In the genomic region with DNA sequence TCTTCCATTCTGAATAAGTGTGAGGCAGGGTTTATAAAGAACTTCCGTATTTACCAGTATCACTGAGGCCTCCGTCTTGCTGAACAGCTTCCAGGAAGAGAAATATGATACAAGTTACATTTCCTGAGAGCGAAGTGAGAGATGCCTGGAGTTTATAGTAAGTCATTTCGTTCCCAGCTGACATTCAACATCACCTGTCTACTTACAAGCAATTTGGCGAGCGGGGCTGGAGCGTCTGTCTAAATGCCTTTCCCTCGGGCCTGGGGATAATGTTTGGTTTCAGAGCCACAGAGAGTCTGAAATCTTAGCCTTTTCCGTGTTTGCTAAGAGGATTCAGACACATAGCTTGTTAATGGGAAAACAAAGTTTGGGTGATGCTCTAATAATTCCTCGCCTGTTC, we compare ENCODE assay signal across 13 mouse cellular contexts. TPM values are rescaled to one million over a fixed set of nuclear protein-coding genes. Genes with fewer than 3 reads are reported as not detected.
A peak's percentile ranks its signal among the peaks of the same experiment; 100 is the strongest.
DNase-seq lines count a peak whose midpoint lies in the region; ATAC-seq and TF ChIP-seq lines count a peak whose summit lies in the region.
"Had no signal": no experiment of that assay in that cellular context is flagged by ENCODE, and none has a peak within 500 bp of the region (broad histone marks: within the 10 kb centered on the region; RNA-seq: fewer than 3 reads in every experiment).

No protein-coding gene starts in this region.

- no peak for ATAC-seq in lung, embryonic 14.5 days (ENCODE audit: insufficient read depth)
- peak; percentile 60; the same call in 1 of the 2 replicates for ATAC-seq in embryonic facial prominence, embryonic 14.5 days (ENCODE audit: low read depth)
- ATAC-seq in stomach, embryonic 16.5 days (ENCODE audit: insufficient read depth, low FRiP score): no peak
- ATAC-seq in midbrain, embryonic 11.5 days (ENCODE audit: low FRiP score): no peak
- ATAC-seq: midbrain, embryonic 13.5 days had no signal

- no peak overlapping the region for H3K4me3 ChIP-seq in lung, embryonic 14.5 days (ENCODE audit: low read depth, low read length)
- no peak overlapping the region for H3K4me3 ChIP-seq in embryonic facial prominence, embryonic 14.5 days (ENCODE audit: low read depth, low read length)
- H3K4me3 ChIP-seq in stomach, embryonic 16.5 days (replicated peaks; ENCODE audit: low read length): no peak overlapping the region; the same call in 1 of the 2 replicates
- no peak overlapping the region for H3K4me3 ChIP-seq in midbrain, embryonic 11.5 days (ENCODE audit: low read depth, low read length)
- H3K4me3 ChIP-seq: hindbrain, embryonic 10.5 days; midbrain, embryonic 13.5 days; neural tube, embryonic 13.5 days had no signal

- no peak overlapping the region for H3K9ac ChIP-seq in lung, embryonic 14.5 days
- no peak overlapping the region for H3K9ac ChIP-seq in embryonic facial prominence, embryonic 14.5 days (ENCODE audit: low read depth, low read length)
- H3K9ac ChIP-seq in stomach, embryonic 16.5 days (ENCODE audit: low read length): no peak overlapping the region
- H3K9ac ChIP-seq in midbrain, embryonic 11.5 days (ENCODE audit: low read length): no peak overlapping the region
- H3K9ac ChIP-seq: midbrain, embryonic 13.5 days; neural tube, embryonic 13.5 days had no signal

- H3K27me3 ChIP-seq in lung, embryonic 14.5 days (ENCODE audit: insufficient read depth, low read length): no peaks in the 10 kb centered on the region
- no peaks in the 10 kb centered on the region for H3K27me3 ChIP-seq in embryonic facial prominence, embryonic 14.5 days (replicated peaks; ENCODE audit: control insufficient read depth, insufficient read depth, low read length)
- H3K27me3 ChIP-seq in stomach, embryonic 16.5 days (ENCODE audit: control insufficient read depth, insufficient read depth, low read length): no peaks in the 10 kb centered on the region
- no peaks in the 10 kb centered on the region for H3K27me3 ChIP-seq in midbrain, embryonic 11.5 days (ENCODE audit: control insufficient read depth, insufficient read depth, low read length)
- H3K27me3 ChIP-seq: midbrain, embryonic 13.5 days; neural tube, embryonic 13.5 days had no signal

- H3K27ac ChIP-seq in lung, embryonic 14.5 days (ENCODE audit: low read depth): no peak overlapping the region
- no peak overlapping the region; the same call in 1 of the 2 replicates for H3K27ac ChIP-seq in embryonic facial prominence, embryonic 14.5 days (replicated peaks; ENCODE audit: low read depth, low read length)
- H3K27ac ChIP-seq in stomach, embryonic 16.5 days (ENCODE audit: low read length): no peak overlapping the region
- H3K27ac ChIP-seq in midbrain, embryonic 11.5 days (ENCODE audit: low read depth, low read length): no peak overlapping the region
- H3K27ac ChIP-seq: hindbrain, embryonic 10.5 days; midbrain, embryonic 13.5 days; neural tube, embryonic 13.5 days had no signal

- peak; percentile 15 for DNase-seq in gastrocnemius, adult 18-20 months (ENCODE audit: low spot score)
- DNase-seq in gastrocnemius, postnatal 25 days: no peak
- peak; percentile 17 for DNase-seq in lung, embryonic 14.5 days
- DNase-seq in lung, postnatal 25 days (ENCODE audit: low spot score): no peak
- DNase-seq in embryonic facial prominence, embryonic 14.5 days (ENCODE audit: low spot score): peak; percentile 81
- DNase-seq in midbrain, embryonic 11.5 days (ENCODE audit: low spot score, missing footprints): no peak
- DNase-seq: kidney, adult 2 months; lung, adult 2 months had no signal

- H3K9me3 ChIP-seq in lung, embryonic 14.5 days (ENCODE audit: low read depth, low read length): no peaks in the 10 kb centered on the region
- no peaks in the 10 kb centered on the region for H3K9me3 ChIP-seq in embryonic facial prominence, embryonic 14.5 days (ENCODE audit: control insufficient read depth, low read length)
- H3K9me3 ChIP-seq in stomach, embryonic 16.5 days (replicated peaks; ENCODE audit: control insufficient read depth, low read length): no peaks in the 10 kb centered on the region
- no peaks in the 10 kb centered on the region for H3K9me3 ChIP-seq in midbrain, embryonic 11.5 days (ENCODE audit: control insufficient read depth, low read length)
- H3K9me3 ChIP-seq: hindbrain, embryonic 10.5 days; midbrain, embryonic 13.5 days; neural tube, embryonic 13.5 days had no signal

- no peaks in the 10 kb centered on the region for H3K36me3 ChIP-seq in lung, embryonic 14.5 days (ENCODE audit: insufficient read depth)
- H3K36me3 ChIP-seq in embryonic facial prominence, embryonic 14.5 days (ENCODE audit: control insufficient read depth, insufficient read depth, low read length): no peaks in the 10 kb centered on the region
- no peaks in the 10 kb centered on the region for H3K36me3 ChIP-seq in stomach, embryonic 16.5 days (ENCODE audit: control insufficient read depth, insufficient read depth, low read length)
- H3K36me3 ChIP-seq in midbrain, embryonic 11.5 days (ENCODE audit: control insufficient read depth, insufficient read depth, low read length): no peaks in the 10 kb centered on the region
- H3K36me3 ChIP-seq: hindbrain, embryonic 10.5 days; midbrain, embryonic 13.5 days; neural tube, embryonic 13.5 days had no signal

- TF ChIP-seq CTCF in lung, embryonic 14.5 days (IDR thresholded peaks at IDR 0.05; ENCODE audit: low read depth): no peak

- 22% methylated on average over 10 of the region's 10 CpGs for WGBS in lung, embryonic 14.5 days
- WGBS in embryonic facial prominence, embryonic 14.5 days: 22% methylated on average over 10 of the region's 10 CpGs
- 35% methylated on average over 10 of the region's 10 CpGs for WGBS in stomach, embryonic 16.5 days
- WGBS in midbrain, embryonic 11.5 days: 74% methylated on average over 10 of the region's 10 CpGs

- peak overlapping the region; percentile 1; the same call in 1 of the 2 replicates for H3K4me2 ChIP-seq in lung, embryonic 14.5 days
- H3K4me2 ChIP-seq in embryonic facial prominence, embryonic 14.5 days (ENCODE audit: low read depth, low read length): peak overlapping the region; percentile 2; the same call in 1 of the 2 replicates
- H3K4me2 ChIP-seq in stomach, embryonic 16.5 days (ENCODE audit: low read depth, low read length): peak overlapping the region; percentile 36; the same call in 1 of the 2 replicates
- no peak overlapping the region for H3K4me2 ChIP-seq in midbrain, embryonic 11.5 days
- H3K4me2 ChIP-seq: midbrain, embryonic 13.5 days; neural tube, embryonic 13.5 days had no signal

- H3K4me1 ChIP-seq in lung, embryonic 14.5 days (ENCODE audit: insufficient read depth): no peaks in the 10 kb centered on the region
- H3K4me1 ChIP-seq in embryonic facial prominence, embryonic 14.5 days (ENCODE audit: control insufficient read depth, insufficient read depth, low read length): peaks cover 5% of the 10 kb centered on the region; the same call in 1 of the 2 replicates
- peaks cover 3% of the 10 kb centered on the region for H3K4me1 ChIP-seq in stomach, embryonic 16.5 days (ENCODE audit: control insufficient read depth, insufficient read depth, low read length)
- H3K4me1 ChIP-seq in midbrain, embryonic 11.5 days (ENCODE audit: control insufficient read depth, insufficient read depth, low read length): no peaks in the 10 kb centered on the region
- H3K4me1 ChIP-seq: midbrain, embryonic 13.5 days; neural tube, embryonic 13.5 days had no signal

RNA-seq across cellular contexts. Expression of a gene that starts 37.2 kb away (rescaled TPM):
- 1 to 10 TPM; 1.1 TPM for total RNA-seq in gastrocnemius, adult 18-20 months (2021)
- 1 to 10 TPM in 1 of 2 experiments, under 1 TPM in 1; 0.94 to 1.8 TPM for total RNA-seq in gastrocnemius, postnatal 25 days (2021)
- 0.07 TPM in 1 of 2 replicates, not detected in the other for polyA plus RNA-seq in lung, embryonic 14.5 days (2014; fragmentation: Nextera tagmentation; extraction: Ambion mirVana)
- 3.1 and 3.7 TPM in 2 replicates for polyA plus RNA-seq in embryonic facial prominence, embryonic 14.5 days (2014; fragmentation: Nextera tagmentation; extraction: Ambion mirVana)
- polyA plus RNA-seq in stomach, embryonic 16.5 days (2015; fragmentation: Nextera tagmentation; extraction: Ambion mirVana): 4.7 and 5.5 TPM in 2 replicates
- 0.05 and 0.07 TPM in 2 replicates for polyA plus RNA-seq in midbrain, embryonic 11.5 days (2014; fragmentation: Nextera tagmentation; extraction: Ambion mirVana)
- total RNA-seq: MEL had no signal

Comparison
In these comparisons a context has a peak if more than half of its experiments do, and no peak if none do; other contexts are left out.
1. DNase-seq: peak in gastrocnemius, adult 18-20 months (single experiment), lung, embryonic 14.5 days (single experiment) and embryonic facial prominence, embryonic 14.5 days (single experiment); none in gastrocnemius, postnatal 25 days (single experiment), lung, postnatal 25 days (single experiment) and midbrain, embryonic 11.5 days (single experiment).